Mouse (Mus musculus) cortical plate, adult 2 months (tissue): ENCODE measurements around the gene Btbd3. TPM values are rescaled to one million over a fixed set of nuclear protein-coding genes. Genes with fewer than 3 reads are reported as not detected.

Experiments used
- H3K27ac ChIP-seq: fragments of 200-500 bp; 2 replicates; pipeline ENCODE4 v1.5.1; 2012; ENCODE audit warnings: low read length, control low read depth, inconsistent platforms; ENCODE audit not compliant: insufficient read depth
- H3K4me1 ChIP-seq: fragments of 200-500 bp; 2 replicates; pipeline ENCODE4 v1.6.1; 2011; ENCODE audit warnings: low read length; ENCODE audit not compliant: control insufficient read depth, insufficient read depth
- H3K4me3 ChIP-seq: fragments of 200-500 bp; 2 replicates; pipeline ENCODE4 v1.5.1; 2011; ENCODE audit warnings: mild to moderate bottlenecking, low read length, control low read depth; ENCODE audit not compliant: insufficient read depth
- CTCF ChIP-seq: fragments of 200-500 bp; IDR thresholded peaks from 2 replicates; pipeline ENCODE4 v1.5.1; 2011; ENCODE audit warnings: mild to moderate bottlenecking, control low read depth, low read length; ENCODE audit not compliant: insufficient read depth; ENCODE audit errors: extremely low read depth
- POLR2A ChIP-seq: fragments of 200-500 bp; IDR thresholded peaks from 2 replicates; pipeline ENCODE4 v1.6.1; 2011; ENCODE audit warnings: mild to moderate bottlenecking, low read length, control low read depth; ENCODE audit not compliant: insufficient read depth; ENCODE audit errors: extremely low read depth
- polyA plus RNA-seq: library from polyadenylated mRNA; depleted of rRNA; stranded (reverse); fragments of >200 nt; gene quantifications from 2 replicates; pipeline ENCODE4 v1.2.3, GENCODE M21; 2012

Gene Btbd3
- polyA plus RNA-seq, 1 experiment = 76.4 TPM

GRCm38 (mm10) chr2:138555106-138555862, 298.9 kb downstream of the Btbd3 start:
- H3K4me3 ChIP-seq = no peak overlapping the region
- TF ChIP-seq CTCF (no peak), POLR2A (no peak)
- no peak overlapping the region for H3K27ac ChIP-seq
- H3K4me1 ChIP-seq = no peaks in the 10 kb centered on the region; the same call in 1 of the 2 replicates

- Histone ChIP-seq H3K27ac (no peak overlapping the region), H3K4me1 (peaks cover 3% of the 10 kb centered on the region; the same call in 1 of the 2 replicates), H3K4me3 (no peak overlapping the region)
- TF ChIP-seq POLR2A (no peak), CTCF (no peak)
These were observed 329.6 kb downstream of the Btbd3 start for GRCm38 (mm10) chr2:138585930-138586329.

GRCm38 (mm10) chr2:138587335-138587734, 331.0 kb downstream of the Btbd3 start:
- Histone ChIP-seq H3K4me3 (no peak overlapping the region), H3K27ac (no peak overlapping the region), H3K4me1 (peaks cover 3% of the 10 kb centered on the region; the same call in 1 of the 2 replicates)
- TF ChIP-seq POLR2A (no peak), CTCF (no peak)

GRCm38 (mm10) chr2:138587795-138588545, 331.6 kb downstream of the Btbd3 start:
- TF ChIP-seq CTCF = no peak
- TF ChIP-seq POLR2A = no peak
- Histone ChIP-seq H3K27ac (no peak overlapping the region), H3K4me1 (peaks cover 3% of the 10 kb centered on the region; the same call in 1 of the 2 replicates), H3K4me3 (no peak overlapping the region)

- no peak overlapping the region for H3K4me3 ChIP-seq
- H3K4me1 ChIP-seq = peaks cover 3% of the 10 kb centered on the region; the same call in 1 of the 2 replicates
- TF ChIP-seq POLR2A = no peak
- TF ChIP-seq CTCF = no peak
- no peak overlapping the region for H3K27ac ChIP-seq
These were observed 332.7 kb downstream of the Btbd3 start for GRCm38 (mm10) chr2:138589105-138589504.

- no peak overlapping the region for H3K4me3 ChIP-seq
- no peak overlapping the region for H3K27ac ChIP-seq
- TF ChIP-seq POLR2A = no peak
- peaks cover 3% of the 10 kb centered on the region; the same call in 1 of the 2 replicates for H3K4me1 ChIP-seq
These were observed 333.9 kb downstream of the Btbd3 start for GRCm38 (mm10) chr2:138590307-138590706.

GRCm38 (mm10) chr2:138612361-138612760, 356.0 kb downstream of the Btbd3 start:
- no peak for TF ChIP-seq CTCF
- no peak for TF ChIP-seq POLR2A
- H3K27ac ChIP-seq = no peak overlapping the region
- no peaks in the 10 kb centered on the region for H3K4me1 ChIP-seq

GRCm38 (mm10) chr2:138617501-138617900, 361.1 kb downstream of the Btbd3 start:
- Histone ChIP-seq H3K4me1 (no peaks in the 10 kb centered on the region), H3K4me3 (no peak overlapping the region), H3K27ac (no peak overlapping the region)
- TF ChIP-seq POLR2A (no peak), CTCF (no peak)

More at GRCm38 (mm10) chr2:138612361-138612760, 356.0 kb downstream of the Btbd3 start:
- no peak overlapping the region for H3K4me3 ChIP-seq
